Mouse (Mus musculus) urinary bladder, postnatal 10 days (tissue): ENCODE data around the gene AV320801.
"Not testable (repeated sequence)": the region's sequence is repeated elsewhere in the genome, so short reads cannot be mapped to it uniquely, and the experiment has no call there.

Experiments used
- DNase-seq: peaks from one replicate; pipeline ENCODE4 v3.0.0; 2022; ENCODE audit warnings: low spot score

The AV320801 gene

GRCm38 (mm10) chrX:135494288-135494687, at the start of gene AV320801:
TSS of gene AV320801 (plus strand) at chrX:135494588.
- DNase-seq: not testable (repeated sequence)

- DNase-seq: not testable (repeated sequence)
Measured at GRCm38 (mm10) chrX:135464160-135464559, 30.2 kb upstream of the AV320801 start.

- DNase-seq: not testable (repeated sequence)
Measured at GRCm38 (mm10) chrX:135481902-135482301, 12.5 kb upstream of the AV320801 start.

GRCm38 (mm10) chrX:135483183-135483582, 11.2 kb upstream of the AV320801 start:
- not testable (repeated sequence) for DNase-seq
